ENCODE assay signal across 20 mouse cellular contexts in the genomic region with DNA sequence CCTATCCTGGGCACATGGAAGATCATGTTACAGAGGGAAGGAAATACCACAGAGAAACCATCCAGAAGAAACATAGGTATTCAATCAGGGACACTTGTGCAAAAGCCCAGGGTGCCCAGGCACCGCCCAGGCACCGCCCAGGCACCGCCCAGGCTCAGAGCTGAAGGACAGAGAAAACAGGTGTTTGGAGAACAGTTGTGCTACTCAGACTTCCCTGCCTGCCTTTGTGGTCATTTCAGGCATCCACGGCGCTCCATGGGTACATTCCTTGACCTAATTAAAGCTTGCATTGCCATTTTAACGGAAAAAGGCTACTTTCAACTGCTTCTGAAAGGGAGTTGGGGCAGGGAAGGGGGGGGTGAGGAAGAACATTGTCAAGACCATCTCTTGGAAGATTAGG. TPM values are rescaled to one million over a fixed set of nuclear protein-coding genes. Genes with fewer than 3 reads are reported as not detected.
A peak's percentile ranks its signal among the peaks of the same experiment; 100 is the strongest.
DNase-seq lines count a peak whose midpoint lies in the region; ATAC-seq and TF ChIP-seq lines count a peak whose summit lies in the region.
"Had no signal": no experiment of that assay in that cellular context is flagged by ENCODE, and none has a peak within 500 bp of the region (broad histone marks: within the 10 kb centered on the region; RNA-seq: fewer than 3 reads in every experiment).

No protein-coding gene starts in this region.

- no peak overlapping the region for H3K4me2 ChIP-seq in limb, embryonic 15.5 days
- H3K4me2 ChIP-seq in hindbrain, embryonic 13.5 days, result no peak overlapping the region
- H3K4me2 ChIP-seq: stomach, embryonic 15.5 days had no signal

- H3K36me3 ChIP-seq in limb, embryonic 15.5 days, result no peaks in the 10 kb centered on the region
- no peaks in the 10 kb centered on the region for H3K36me3 ChIP-seq in hindbrain, embryonic 13.5 days
- H3K36me3 ChIP-seq: forebrain, embryonic 15.5 days; midbrain, embryonic 10.5 days; stomach, embryonic 15.5 days had no signal

- H3K27me3 ChIP-seq in limb, embryonic 15.5 days, result no peaks in the 10 kb centered on the region
- no peaks in the 10 kb centered on the region for H3K27me3 ChIP-seq in hindbrain, embryonic 13.5 days
- H3K27me3 ChIP-seq: forebrain, embryonic 15.5 days; stomach, embryonic 15.5 days had no signal

- no peaks in the 10 kb centered on the region for H3K9me3 ChIP-seq in limb, embryonic 15.5 days
- H3K9me3 ChIP-seq in hindbrain, embryonic 13.5 days, result no peaks in the 10 kb centered on the region
- H3K9me3 ChIP-seq: forebrain, embryonic 15.5 days; stomach, embryonic 15.5 days had no signal

- 20% methylated on average over 6 of the region's 6 CpGs for WGBS in limb, embryonic 15.5 days
- 46% methylated on average over 6 of the region's 6 CpGs for WGBS in hindbrain, embryonic 13.5 days

- intact Hi-C loops in left cerebral cortex, adult 2 months (cut with DNase I), result no loop called here

- TF ChIP-seq CTCF in left cerebral cortex, adult 2 months (IDR thresholded peaks at IDR 0.05), result no peak

- H3K4me3 ChIP-seq in limb, embryonic 15.5 days, result no peak overlapping the region
- H3K4me3 ChIP-seq in left cerebral cortex, adult 2 months, result no peak overlapping the region
- no peak overlapping the region for H3K4me3 ChIP-seq in hindbrain, embryonic 13.5 days
- H3K4me3 ChIP-seq: forebrain, embryonic 15.5 days; layer of hippocampus, adult 2 months; midbrain, embryonic 10.5 days; stomach, embryonic 15.5 days had no signal

- peak; percentile 74; the same call in 1 of the 2 replicates for ATAC-seq in limb, embryonic 15.5 days (ENCODE audit: insufficient number of reproducible peaks, low FRiP score, low TSS enrichment, low read depth)
- ATAC-seq in hindbrain, embryonic 13.5 days (ENCODE audit: low FRiP score), result no peak
- ATAC-seq: forebrain, embryonic 15.5 days; hindbrain, embryonic 16.5 days had no signal

- H3K9ac ChIP-seq in limb, embryonic 15.5 days, result no peak overlapping the region
- H3K9ac ChIP-seq in hindbrain, embryonic 13.5 days, result no peak overlapping the region
- H3K9ac ChIP-seq: forebrain, embryonic 15.5 days; liver, embryonic 14.5 days; stomach, embryonic 15.5 days had no signal

- peak; percentile 12 to 25 for DNase-seq in adrenal gland, adult (ENCODE audit: inconsistent age in 2 of 2, low spot score in 1 of 2)
- no peak for DNase-seq in adrenal gland, postnatal 4 days (ENCODE audit: low spot score in 2 of 2)
- DNase-seq in kidney, postnatal 36 days, result peak; percentile 5 to 20
- no peak for DNase-seq in kidney, adult 18-20 months
- peak; percentile 74 for DNase-seq in ZHBTc4 (ENCODE audit: low read depth, low spot score)
- DNase-seq in left cerebral cortex, adult 2 months (ENCODE audit: extremely low spot score in 1 of 2, low spot score in 2 of 2), result no peak
- DNase-seq: cerebellum, postnatal 25 days; gastrocnemius, postnatal 25 days; heart, postnatal 10 days; kidney, adult 9 months; lung, postnatal 14 days; spleen, adult 18-20 months had no signal

- no peak overlapping the region for H3K27ac ChIP-seq in limb, embryonic 15.5 days
- H3K27ac ChIP-seq in left cerebral cortex, adult 2 months, result no peak overlapping the region
- no peak overlapping the region for H3K27ac ChIP-seq in hindbrain, embryonic 13.5 days
- H3K27ac ChIP-seq: layer of hippocampus, adult 2 months; liver, embryonic 14.5 days; midbrain, embryonic 10.5 days; stomach, embryonic 15.5 days had no signal

- peaks cover 2% of the 10 kb centered on the region; the same call in 1 of the 2 replicates for H3K4me1 ChIP-seq in limb, embryonic 15.5 days
- peaks cover 4% of the 10 kb centered on the region; the same call in 1 of the 2 replicates for H3K4me1 ChIP-seq in hindbrain, embryonic 13.5 days (replicated peaks)
- H3K4me1 ChIP-seq: stomach, embryonic 15.5 days had no signal

RNA-seq across cellular contexts. Expression of gene Msi2, which starts 40.1 kb away (rescaled TPM):
- 100 to 1,000 TPM; 200 to 212 TPM for total RNA-seq in adrenal gland, postnatal 4 days (2021)
- polyA plus RNA-seq in limb, embryonic 15.5 days (2015; fragmentation: Nextera tagmentation; extraction: Ambion mirVana), result 12.0 and 13.1 TPM in 2 replicates
- 100 to 1,000 TPM; 126 to 140 TPM for total RNA-seq in left cerebral cortex, adult 2 months (2021)
- polyA plus RNA-seq in hindbrain, embryonic 13.5 days (2015; fragmentation: Nextera tagmentation; extraction: Ambion mirVana), result 36.6 and 41.0 TPM in 2 replicates

Comparison
In these comparisons a context has a peak if more than half of its experiments do, and no peak if none do; other contexts are left out.
1. DNase-seq: peak in adrenal gland, adult (2 of 2), kidney, postnatal 36 days (2 of 2) and ZHBTc4 (single experiment); none in adrenal gland, postnatal 4 days (0 of 2), kidney, adult 18-20 months (single experiment) and left cerebral cortex, adult 2 months (0 of 2).